Mouse (Mus musculus): ENCODE results near the gene Tom1l2.

DNA sequence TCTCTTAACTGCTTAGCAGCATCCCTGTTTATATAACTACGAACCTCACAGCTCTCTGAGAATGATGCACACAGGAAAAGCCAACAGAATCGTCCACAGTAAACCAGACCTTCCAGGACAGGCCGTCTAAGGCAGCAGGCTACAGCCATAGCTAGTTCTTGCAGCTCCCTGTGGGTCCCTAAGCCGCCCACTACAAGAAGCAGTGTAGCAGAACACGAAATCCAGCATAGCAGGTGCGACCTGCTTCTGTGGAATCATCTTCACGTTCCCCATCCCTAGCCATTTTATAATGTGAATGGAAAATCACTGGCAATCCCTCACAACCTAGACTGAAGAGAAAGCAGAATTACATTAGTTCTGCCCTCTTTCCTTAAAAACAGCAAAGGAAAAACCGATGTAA, 35.8 kb downstream of the Tom1l2 start:
- no peak for TF ChIP-seq CTCF (IDR thresholded peaks at IDR 0.05; ENCODE audit: low read depth, low read length)
- no peak for TF ChIP-seq POLR2A (IDR thresholded peaks at IDR 0.05; ENCODE audit: borderline replicate concordance, low read depth, low read length)

All from bone marrow macrophage, adult 2 months (primary cell).